Mouse (Mus musculus) intestine, embryonic 15.5 days (tissue): ENCODE measurements around the gene Selenoh. TPM values are rescaled to one million over a fixed set of nuclear protein-coding genes. Genes with fewer than 3 reads are reported as not detected.
A peak's percentile ranks its signal among the peaks of the same experiment; 100 is the strongest.

Experiments
- ATAC-seq: fragments of 200-750 bp; cut with Nextera tagmentation; 2 replicates; pipeline ENCODE4 v1.8.0; 2017; ENCODE audit warnings: moderate TSS enrichment, moderate library complexity
- H3K27ac ChIP-seq: fragments of 300-500 bp; sonication (generic); 2 replicates; pipeline ENCODE4 v1.5.1; 2015; ENCODE audit warnings: mild to moderate bottlenecking, inconsistent platforms
- H3K27me3 ChIP-seq: fragments of 300-500 bp; sonication (generic); replicated peaks from 2 replicates; pipeline ENCODE4 v1.6.1; 2015; ENCODE audit warnings: inconsistent platforms
- H3K36me3 ChIP-seq: fragments of 300-500 bp; sonication (generic); 2 replicates; pipeline ENCODE4 v1.6.1; 2015; ENCODE audit warnings: inconsistent platforms
- H3K4me1 ChIP-seq: fragments of 300-500 bp; sonication (generic); replicated peaks from 2 replicates; pipeline ENCODE4 v1.6.1; 2015; ENCODE audit warnings: inconsistent platforms
- H3K4me2 ChIP-seq: fragments of 300-500 bp; sonication (generic); replicated peaks from 2 replicates; pipeline ENCODE4 v1.6.1; 2015; ENCODE audit warnings: mild to moderate bottlenecking, inconsistent platforms
- H3K4me3 ChIP-seq: fragments of 300-500 bp; sonication (generic); replicated peaks from 2 replicates; pipeline ENCODE4 v1.5.1; 2015; ENCODE audit warnings: inconsistent platforms
- H3K9ac ChIP-seq: fragments of 300-500 bp; sonication (generic); 2 replicates; pipeline ENCODE4 v1.6.1; 2015; ENCODE audit warnings: inconsistent platforms
- H3K9me3 ChIP-seq: fragments of 300-500 bp; sonication (generic); 2 replicates; pipeline ENCODE4 v1.6.1; 2016; ENCODE audit warnings: inconsistent platforms
- WGBS: fragments of 180-500 bp; shearing (Covaris S2); methylation state at CpG from one replicate; pipeline ENCODE4 v1.1.7; 2015; 5-methylcytosine and 5-hydroxymethylcytosine counted together
- polyA plus RNA-seq: library from polyadenylated mRNA; unstranded; fragments of >200 nt; fragmentation: Nextera tagmentation; extraction: Ambion mirVana; gene quantifications from 2 replicates; pipeline ENCODE4 v1.2.1, GENCODE M21; 2015

The Selenoh gene
- polyA plus RNA-seq, 1 experiment from 2014 or later, result 234 TPM

GRCm38 (mm10) chr2:84636231-84636741 lies 34.3 kb downstream of the Selenoh start:
- Histone ChIP-seq H3K4me1 (peaks cover 76% of the 10 kb centered on the region), H3K9me3 (no peaks in the 10 kb centered on the region), H3K27me3 (no peaks in the 10 kb centered on the region), H3K9ac (0 out of 2 replicates have a peak overlapping the region, but pooled peaks have one; percentile 20), H3K4me2 (peak overlapping the region; percentile 53), H3K36me3 (no peaks in the 10 kb centered on the region), H3K4me3 (peak overlapping the region; percentile 20), H3K27ac (peak overlapping the region; percentile 94)
- WGBS, result 13% methylated on average over 8 of the region's 8 CpGs
- ATAC-seq, result peak; percentile 86

GRCm38 (mm10) chr2:84635611-84636010 lies 35.0 kb downstream of the Selenoh start:
- peaks cover 71% of the 10 kb centered on the region for H3K4me1 ChIP-seq
- H3K9me3 ChIP-seq, result no peaks in the 10 kb centered on the region
- H3K9ac ChIP-seq, result peak overlapping the region; percentile 35
- H3K27ac ChIP-seq, result peak overlapping the region; percentile 94
- peak overlapping the region; percentile 53 for H3K4me2 ChIP-seq
- peak overlapping the region; percentile 20 for H3K4me3 ChIP-seq
- 2% methylated on average over 2 of the region's 2 CpGs for WGBS
- no peaks in the 10 kb centered on the region for H3K36me3 ChIP-seq
- no peaks in the 10 kb centered on the region for H3K27me3 ChIP-seq
- ATAC-seq, result peak; percentile 91

GRCm38 (mm10) chr2:84634934-84635482 lies 35.6 kb downstream of the Selenoh start:
- Histone ChIP-seq H3K4me2 (peak overlapping the region; percentile 53), H3K27ac (peak overlapping the region; percentile 94), H3K27me3 (no peaks in the 10 kb centered on the region), H3K9me3 (no peaks in the 10 kb centered on the region), H3K4me3 (peak overlapping the region; percentile 20; the same call in 1 of the 2 replicates), H3K4me1 (peaks cover 70% of the 10 kb centered on the region), H3K36me3 (no peaks in the 10 kb centered on the region), H3K9ac (peak overlapping the region; percentile 35)
- no peak for ATAC-seq
- 20% methylated on average over 4 of the region's 4 CpGs for WGBS

GRCm38 (mm10) chr2:84634006-84634405 lies 36.6 kb downstream of the Selenoh start:
- H3K4me1 ChIP-seq, result peaks cover 64% of the 10 kb centered on the region
- no peaks in the 10 kb centered on the region for H3K36me3 ChIP-seq
- peak; percentile 32 for ATAC-seq
- WGBS, result 32% methylated on average over 4 of the region's 4 CpGs
- H3K27me3 ChIP-seq, result no peaks in the 10 kb centered on the region
- H3K4me2 ChIP-seq, result peak overlapping the region; percentile 53
- H3K9me3 ChIP-seq, result no peaks in the 10 kb centered on the region
- 0 out of 2 replicates have a peak overlapping the region, but pooled peaks have one; percentile 3 for H3K4me3 ChIP-seq
- peak overlapping the region; percentile 94 for H3K27ac ChIP-seq
- H3K9ac ChIP-seq, result peak overlapping the region; percentile 26; the same call in 1 of the 2 replicates

GRCm38 (mm10) chr2:84632999-84633398 lies 37.6 kb downstream of the Selenoh start:
- peak; percentile 66 for ATAC-seq
- H3K9ac ChIP-seq, result no peak overlapping the region
- H3K9me3 ChIP-seq, result no peaks in the 10 kb centered on the region
- peaks cover 59% of the 10 kb centered on the region for H3K4me1 ChIP-seq
- H3K36me3 ChIP-seq, result no peaks in the 10 kb centered on the region
- H3K4me3 ChIP-seq, result no peak overlapping the region
- WGBS, result 3% methylated on average over 3 of the region's 3 CpGs
- peak overlapping the region; percentile 25 for H3K4me2 ChIP-seq
- H3K27ac ChIP-seq, result peak overlapping the region; percentile 59
- H3K27me3 ChIP-seq, result no peaks in the 10 kb centered on the region

GRCm38 (mm10) chr2:84632001-84632400 lies 38.6 kb downstream of the Selenoh start:
- Histone ChIP-seq H3K4me3 (no peak overlapping the region), H3K4me1 (peaks cover 51% of the 10 kb centered on the region), H3K4me2 (0 out of 2 replicates have a peak overlapping the region, but pooled peaks have one; percentile 25), H3K27ac (peak overlapping the region; percentile 59), H3K27me3 (no peaks in the 10 kb centered on the region), H3K9ac (no peak overlapping the region), H3K36me3 (no peaks in the 10 kb centered on the region), H3K9me3 (no peaks in the 10 kb centered on the region)
- no peak for ATAC-seq
- whole genome bisulfite sequencing, result 100% methylated on average over 1 of the region's 1 CpGs

- H3K36me3 ChIP-seq, result peaks cover 5% of the 10 kb centered on the region; the same call in 1 of the 2 replicates
- no peaks in the 10 kb centered on the region for H3K27me3 ChIP-seq
- H3K27ac ChIP-seq, result peak overlapping the region; percentile 64
- no peak overlapping the region for H3K9ac ChIP-seq
- no peak overlapping the region for H3K4me3 ChIP-seq
- H3K4me2 ChIP-seq, result no peak overlapping the region
- 23% methylated on average over 3 of the region's 3 CpGs for WGBS
- no peaks in the 10 kb centered on the region for H3K9me3 ChIP-seq
- peaks cover 28% of the 10 kb centered on the region for H3K4me1 ChIP-seq
- ATAC-seq, result peak; percentile 78
Observed at GRCm38 (mm10) chr2:84627036-84627435, 43.5 kb downstream of the Selenoh start.

- Histone ChIP-seq H3K4me1 (peaks cover 23% of the 10 kb centered on the region), H3K9ac (no peak overlapping the region), H3K4me2 (peak overlapping the region; percentile 15), H3K36me3 (peaks cover 5% of the 10 kb centered on the region; the same call in 1 of the 2 replicates), H3K27ac (peak overlapping the region; percentile 64), H3K4me3 (no peak overlapping the region), H3K27me3 (no peaks in the 10 kb centered on the region), H3K9me3 (no peaks in the 10 kb centered on the region)
- ATAC-seq, result peak; percentile 14
- 59% methylated on average over 7 of the region's 7 CpGs for WGBS
Observed at GRCm38 (mm10) chr2:84626366-84626975, 44.1 kb downstream of the Selenoh start.

GRCm38 (mm10) chr2:84624201-84624600 lies 46.4 kb downstream of the Selenoh start:
- H3K4me1 ChIP-seq, result peaks cover 23% of the 10 kb centered on the region
- H3K4me3 ChIP-seq, result no peak overlapping the region
- no peaks in the 10 kb centered on the region for H3K9me3 ChIP-seq
- no peaks in the 10 kb centered on the region for H3K27me3 ChIP-seq
- no peak overlapping the region for H3K9ac ChIP-seq
- no peak for ATAC-seq
- H3K36me3 ChIP-seq, result peaks cover 16% of the 10 kb centered on the region
- WGBS, result 90% methylated on average over 17 of the region's 17 CpGs
- H3K4me2 ChIP-seq, result no peak overlapping the region
- H3K27ac ChIP-seq, result no peak overlapping the region

GRCm38 (mm10) chr2:84623428-84624119 lies 47.0 kb downstream of the Selenoh start:
- H3K27ac ChIP-seq, result no peak overlapping the region
- ATAC-seq, result no peak
- H3K9ac ChIP-seq, result no peak overlapping the region
- H3K4me3 ChIP-seq, result no peak overlapping the region
- H3K36me3 ChIP-seq, result peaks cover 16% of the 10 kb centered on the region
- H3K9me3 ChIP-seq, result no peaks in the 10 kb centered on the region
- H3K4me1 ChIP-seq, result peaks cover 20% of the 10 kb centered on the region
- no peak overlapping the region for H3K4me2 ChIP-seq
- WGBS, result 87% methylated on average over 3 of the region's 3 CpGs
- H3K27me3 ChIP-seq, result no peaks in the 10 kb centered on the region

GRCm38 (mm10) chr2:84622668-84623067 lies 47.9 kb downstream of the Selenoh start:
- WGBS, result 69% methylated on average over 2 of the region's 2 CpGs
- no peak for ATAC-seq
- Histone ChIP-seq H3K36me3 (peaks cover 16% of the 10 kb centered on the region), H3K4me2 (no peak overlapping the region), H3K27ac (no peak overlapping the region), H3K4me3 (no peak overlapping the region), H3K9ac (no peak overlapping the region), H3K9me3 (no peaks in the 10 kb centered on the region), H3K4me1 (peaks cover 17% of the 10 kb centered on the region), H3K27me3 (no peaks in the 10 kb centered on the region)

- 93% methylated on average over 21 of the region's 21 CpGs for WGBS
- Histone ChIP-seq H3K9ac (no peak overlapping the region), H3K4me1 (peaks cover 10% of the 10 kb centered on the region), H3K27me3 (no peaks in the 10 kb centered on the region), H3K9me3 (no peaks in the 10 kb centered on the region), H3K4me2 (no peak overlapping the region), H3K36me3 (peaks cover 30% of the 10 kb centered on the region), H3K4me3 (no peak overlapping the region), H3K27ac (peak overlapping the region; percentile 37)
- no peak for ATAC-seq
Observed at GRCm38 (mm10) chr2:84619646-84620340, 50.8 kb downstream of the Selenoh start.
